Mouse (Mus musculus): ENCODE data around the gene Vmn1r236.
A peak's percentile ranks its signal among the peaks of the same experiment; 100 is the strongest.

The Vmn1r236 gene

GRCm38 (mm10) chr17:21282642-21283041 is at the start of gene Vmn1r236:
Vmn1r236 (plus strand) TSS chr17:21282942.
- no peak for DNase-seq (ENCODE audit: low read depth, low spot score)

- no peak for DNase-seq (ENCODE audit: low read depth, low spot score)
Measured at GRCm38 (mm10) chr17:21256111-21256510, 26.6 kb upstream of the Vmn1r236 start, which contains the start of gene Vmn1r235. Vmn1r235 (plus strand) TSS chr17:21256411.

- DNase-seq (ENCODE audit: low read depth, low spot score): peak; percentile 71
Measured at GRCm38 (mm10) chr17:21272103-21272502, 10.6 kb upstream of the Vmn1r236 start.

- no peak for DNase-seq (ENCODE audit: low read depth, low spot score)
Measured at GRCm38 (mm10) chr17:21284395-21284794, 1.7 kb downstream of the Vmn1r236 start.

GRCm38 (mm10) chr17:21289695-21290094 is 7.0 kb downstream of the Vmn1r236 start:
- no peak for DNase-seq (ENCODE audit: low read depth, low spot score)

- no peak for DNase-seq (ENCODE audit: low read depth, low spot score)
Measured at GRCm38 (mm10) chr17:21311565-21311964, 28.8 kb downstream of the Vmn1r236 start, which contains the start of gene Vmn1r237. Vmn1r237 (plus strand) TSS chr17:21311865.
